Mouse (Mus musculus) limb, embryonic 13.5 days (tissue): Measurements from ENCODE around the gene Prnp. TPM values are rescaled to one million over a fixed set of nuclear protein-coding genes. Genes with fewer than 3 reads are reported as not detected.

Source experiments
- polyA plus RNA-seq: library from polyadenylated mRNA; unstranded; fragments of >200 nt; fragmentation: Nextera tagmentation; extraction: Ambion mirVana; gene quantifications from 2 replicates; pipeline ENCODE4 v1.2.1, GENCODE M21; 2015

Gene Prnp
- polyA plus RNA-seq, 1 experiment from 2014 or later = 53.3 TPM

Other genes with a start within 250 kb of the Prnp start
- not detected in 2 replicates for gene Erv3, start 50.2 kb upstream of the Prnp start, polyA plus RNA-seq
- gene Prn, start within 50 bp of the Prnp start, polyA plus RNA-seq = not detected in 2 replicates
- gene Prnd, start 40.9 kb downstream of the Prnp start, polyA plus RNA-seq = 36.8 and 42.1 TPM in 2 replicates
- gene Rassf2, start 120.3 kb downstream of the Prnp start, polyA plus RNA-seq = 7.0 and 9.5 TPM in 2 replicates
- gene Slc23a2, start 235.2 kb downstream of the Prnp start, polyA plus RNA-seq = 12.0 and 12.7 TPM in 2 replicates